Mouse (Mus musculus): ENCODE results near the gene Pdap1.
"Not testable (repeated sequence)": the region's sequence is repeated elsewhere in the genome, so short reads cannot be mapped to it uniquely, and the experiment has no call there.

Pdap1 gene

GRCm38 (mm10) chr5:145083201-145083600 is 56.8 kb downstream of the Pdap1 start:
- not testable (repeated sequence) for DNase-seq (ENCODE audit: low spot score in 2 of 2)

DNA sequence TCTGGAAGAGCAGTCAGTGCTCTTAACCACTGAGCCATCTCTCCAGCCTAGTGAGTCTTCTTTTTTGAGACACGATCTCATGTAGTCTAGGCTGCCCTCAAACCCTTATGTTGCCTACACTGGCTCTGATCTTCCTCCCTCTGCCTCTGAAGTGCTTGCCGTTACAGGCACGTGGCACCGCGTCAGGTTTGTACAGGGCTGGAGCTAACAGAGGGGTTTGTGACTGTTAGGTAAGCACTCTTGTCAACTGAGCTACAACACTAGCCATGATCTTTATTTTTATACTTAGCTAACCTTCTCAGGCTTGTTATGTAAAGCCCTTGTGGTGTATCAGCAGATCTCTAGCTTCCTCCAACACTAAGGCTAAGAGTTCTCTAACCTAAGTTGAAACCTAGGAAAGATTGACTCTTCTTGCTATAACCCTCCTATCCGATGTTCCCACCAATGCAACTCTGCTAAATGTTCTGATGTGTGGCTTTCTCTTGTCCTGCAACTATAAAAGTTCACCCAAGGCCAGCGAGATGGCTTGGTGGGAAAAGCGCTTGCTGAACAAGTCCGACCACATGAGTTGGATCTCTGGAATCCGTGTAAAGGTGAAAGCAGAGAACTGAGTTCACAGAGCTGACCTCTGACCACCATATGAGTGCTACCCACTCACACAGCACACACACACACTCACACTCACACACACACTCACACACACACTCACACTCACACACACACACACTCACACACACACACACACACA is 58.0 kb downstream of the Pdap1 start:
- peak; percentile 52 to 65 for DNase-seq (ENCODE audit: low spot score in 2 of 2)

Measured in urinary bladder, postnatal 36 days (tissue).